Mouse (Mus musculus) layer of hippocampus, adult 2 months (tissue): ENCODE measurements at regions not wholly inside any gene's neighbourhood (a gene's known extent, or its start where the extent isn't known, plus 50 kb on each side); places are given as distances from the start of the nearest gene placed in this dataset.

ENCODE experiments used
- DNase-seq, 2 experiments: peaks; one replicate each; pipeline ENCODE4 v3.0.0; 2022; ENCODE audit warnings: low spot score in 2 of 2
- H3K27ac ChIP-seq: fragments of 200-600 bp; 2 replicates; pipeline ENCODE4 v1.8.1; 2022
- H3K4me3 ChIP-seq: fragments of 200-600 bp; 2 replicates; pipeline ENCODE4 v1.8.1; 2022; ENCODE audit warnings: mild to moderate bottlenecking
- CTCF ChIP-seq: fragments of 200-600 bp; conservative IDR thresholded peaks from 2 replicates; pipeline ENCODE4 v1.8.1; 2022; ENCODE audit warnings: antibody characterized with exemption, mild to moderate bottlenecking, moderate library complexity

DNA sequence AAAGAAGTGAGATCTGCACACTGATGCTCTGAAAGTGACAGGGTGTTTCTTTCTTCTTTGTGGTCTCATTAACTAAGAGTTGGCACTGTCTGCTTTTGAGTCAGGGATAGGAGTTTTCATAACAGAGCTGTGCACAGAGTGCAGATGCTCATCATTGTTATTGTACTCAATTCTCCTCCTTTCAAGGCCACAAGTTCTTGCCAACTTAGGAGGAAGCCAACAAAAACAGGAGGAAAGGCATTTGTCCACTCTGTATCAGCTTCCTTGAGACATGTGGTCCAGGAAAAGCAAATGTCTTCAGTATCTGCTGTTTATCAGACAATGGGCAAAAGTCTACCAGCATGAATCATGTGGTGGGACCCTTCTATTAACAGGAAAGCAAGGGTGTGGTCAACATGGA, 345.1 kb downstream of the Fam181b start:
- TF ChIP-seq CTCF = no peak
- no peak for DNase-seq
- H3K27ac ChIP-seq = no peak overlapping the region
- no peak overlapping the region for H3K4me3 ChIP-seq

DNA sequence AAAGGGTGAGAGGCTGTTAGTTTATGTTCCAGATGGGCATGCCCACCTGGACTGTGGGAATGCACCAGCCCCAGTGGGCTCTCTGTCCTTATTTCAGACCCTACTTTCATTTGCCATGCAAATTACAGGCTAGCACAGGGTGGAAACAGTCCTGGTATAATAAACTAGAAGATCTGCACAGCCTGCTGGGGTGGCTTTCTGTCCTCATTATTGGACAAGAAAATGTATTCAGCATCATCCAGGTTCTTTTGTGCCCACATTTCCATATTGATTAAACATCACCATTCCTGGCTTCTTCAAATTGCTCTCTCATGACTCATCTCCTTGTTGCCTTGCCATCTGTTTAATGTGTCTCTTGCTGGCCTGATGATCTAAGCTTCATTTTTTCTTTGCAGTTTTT, 355.4 kb downstream of the Fam181b start:
- H3K27ac ChIP-seq = peak overlapping the region; percentile 15; the same call in 1 of the 2 replicates
- no peak overlapping the region for H3K4me3 ChIP-seq
- peak; percentile 10 to 51 for DNase-seq
- TF ChIP-seq CTCF = no peak

DNA sequence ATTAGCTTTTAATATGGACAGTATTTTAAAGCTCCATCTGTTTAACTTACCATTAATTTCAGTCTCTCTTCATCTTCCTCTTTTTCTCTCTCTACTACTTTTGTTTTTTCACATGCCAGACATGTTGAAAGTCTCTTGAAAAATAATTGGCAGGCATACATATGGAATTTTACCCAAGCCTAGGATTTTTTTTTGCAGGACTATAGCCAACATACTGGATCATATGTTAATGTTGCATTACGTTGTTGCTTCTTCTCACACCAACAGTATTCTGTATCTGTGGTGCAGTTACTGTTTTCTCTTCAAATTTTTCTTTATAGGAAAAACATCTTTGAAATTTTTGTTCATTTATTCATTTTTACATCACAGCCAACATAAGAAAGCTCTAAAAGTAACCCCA, 374.4 kb downstream of the Fam181b start:
- Histone ChIP-seq H3K27ac (no peak overlapping the region), H3K4me3 (no peak overlapping the region)
- TF ChIP-seq CTCF = no peak
- no peak for DNase-seq

DNA sequence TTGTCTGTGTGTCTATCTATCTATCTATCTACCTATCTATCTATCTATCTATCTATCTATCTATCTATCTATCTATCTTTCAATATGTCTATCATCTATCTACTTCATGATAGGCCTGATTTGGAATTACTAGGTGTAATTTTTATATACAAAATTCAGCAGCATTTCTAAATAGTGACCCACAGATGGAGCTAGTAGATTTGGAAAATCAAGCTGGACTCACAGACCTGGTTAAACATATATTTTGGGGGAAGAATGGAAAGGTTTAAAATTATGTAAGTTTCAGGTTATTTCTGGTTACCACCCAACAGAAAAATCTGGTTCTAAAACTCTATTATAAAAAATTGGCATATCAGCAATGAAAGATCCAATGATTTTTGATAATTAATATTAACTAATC, 383.7 kb downstream of the Fam181b start:
- Histone ChIP-seq H3K4me3 (no peak overlapping the region), H3K27ac (no peak overlapping the region)
- peak; percentile 67 for TF ChIP-seq CTCF
- no peak for DNase-seq

- no peak for DNase-seq
- Histone ChIP-seq H3K27ac (no peak overlapping the region), H3K4me3 (no peak overlapping the region)
- TF ChIP-seq CTCF = no peak
Measured at GRCm38 (mm10) chr7:93473371-93473770, 393.7 kb downstream of the Fam181b start.

- peak; percentile 14 to 39 for DNase-seq
- no peak for TF ChIP-seq CTCF
- Histone ChIP-seq H3K27ac (no peak overlapping the region), H3K4me3 (no peak overlapping the region)
Measured at GRCm38 (mm10) chr7:93510636-93511035, 431.0 kb downstream of the Fam181b start.

DNA sequence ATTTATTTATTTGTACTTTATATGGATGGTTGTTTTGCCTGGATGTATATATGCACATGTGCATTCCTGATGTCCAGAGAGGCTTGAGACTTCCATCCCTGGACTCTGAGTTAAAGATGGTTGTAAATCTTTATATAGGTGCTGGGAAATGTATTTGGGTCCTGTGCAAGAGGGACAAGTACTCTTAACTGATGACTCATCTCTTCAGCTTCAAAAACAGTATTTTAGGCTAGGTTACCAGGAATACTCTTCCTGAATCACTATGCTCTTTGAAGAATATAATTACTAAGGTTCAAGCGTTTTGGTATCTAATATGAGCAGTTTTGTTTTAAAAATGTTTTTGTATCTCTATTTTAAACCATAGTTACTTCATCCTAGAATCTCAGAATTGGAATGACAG, 431.6 kb downstream of the Fam181b start:
- no peak for DNase-seq
- Histone ChIP-seq H3K4me3 (no peak overlapping the region), H3K27ac (no peak overlapping the region)
- no peak for TF ChIP-seq CTCF

DNA sequence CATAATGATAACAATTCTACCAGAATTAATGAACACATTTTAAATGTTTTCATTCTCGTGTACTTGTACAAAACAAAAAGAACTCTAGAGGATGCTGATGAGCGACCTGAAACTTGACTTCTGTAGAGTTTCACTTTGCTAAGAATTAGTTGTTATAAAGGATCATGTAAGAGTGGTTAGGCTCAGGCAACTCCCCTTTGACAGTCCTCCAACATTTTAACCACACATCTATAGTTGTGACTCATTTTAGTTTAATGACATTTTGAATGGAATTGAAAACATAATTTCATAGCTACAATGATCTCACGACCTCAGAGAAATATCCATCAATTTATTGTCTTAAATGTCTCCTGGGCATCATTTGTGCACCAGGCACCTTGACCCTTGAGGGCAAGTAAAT, 479.5 kb downstream of the Fam181b start:
- H3K4me3 ChIP-seq = no peak overlapping the region

DNA sequence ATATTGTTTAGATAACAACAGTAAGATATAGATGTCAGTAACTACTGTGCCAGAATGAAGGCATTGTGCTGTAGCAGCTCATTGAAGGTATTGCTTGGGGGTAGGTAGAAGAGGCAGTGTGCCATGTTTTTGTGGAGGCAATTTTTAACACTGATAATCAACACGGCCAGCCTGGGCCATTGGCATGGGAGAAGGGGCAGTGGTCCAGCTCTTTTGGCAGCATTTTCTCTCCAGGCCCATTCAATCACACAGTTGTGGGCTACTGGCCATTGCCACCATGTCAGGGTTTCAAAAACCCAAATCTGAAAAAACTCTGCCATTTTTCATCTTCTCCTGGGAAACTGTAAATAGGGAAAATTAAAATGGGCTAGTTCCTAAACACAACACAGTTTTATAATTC, 497.9 kb downstream of the Fam181b start:
- Histone ChIP-seq H3K27ac (no peak overlapping the region), H3K4me3 (no peak overlapping the region)
- TF ChIP-seq CTCF = no peak
- peak; percentile 3 to 14 for DNase-seq

More for the DNA sequence above, 479.5 kb downstream of the Fam181b start:
- TF ChIP-seq CTCF = no peak
- H3K27ac ChIP-seq = no peak overlapping the region
- no peak for DNase-seq

- H3K27ac ChIP-seq = no peak overlapping the region
- TF ChIP-seq CTCF = no peak
- no peak for DNase-seq
- no peak overlapping the region for H3K4me3 ChIP-seq
Measured at GRCm38 (mm10) chr7:93587121-93587520, 507.5 kb downstream of the Fam181b start.

DNA sequence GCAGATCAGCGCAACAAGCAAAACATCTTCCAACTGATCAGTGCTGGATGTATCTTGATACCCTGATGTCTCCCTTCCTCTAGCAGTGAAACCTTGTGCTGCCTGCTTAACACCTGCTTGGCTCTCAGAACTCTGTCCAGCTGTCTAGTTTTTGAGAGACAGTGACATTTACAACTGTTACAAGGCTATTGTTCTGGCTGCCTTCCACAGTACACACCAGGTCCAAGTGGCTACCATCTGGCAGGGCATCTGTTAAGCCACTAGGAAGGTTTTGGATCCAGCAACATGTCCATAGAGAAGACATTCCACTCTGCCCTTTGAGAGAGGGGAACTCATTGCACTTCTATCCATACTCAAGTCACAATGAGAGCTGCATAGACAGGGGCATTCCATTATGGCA, 508.4 kb downstream of the Fam181b start:
- DNase-seq = no peak
- no peak for TF ChIP-seq CTCF
- no peak overlapping the region for H3K4me3 ChIP-seq
- H3K27ac ChIP-seq = no peak overlapping the region
